Mouse (Mus musculus) kidney, embryonic 15.5 days (tissue): ENCODE results near the gene Mfng. TPM values are rescaled to one million over a fixed set of nuclear protein-coding genes. Genes with fewer than 3 reads are reported as not detected.
A peak's percentile ranks its signal among the peaks of the same experiment; 100 is the strongest.

Source experiments
- ATAC-seq: fragments of 200-750 bp; cut with Nextera tagmentation; replicated peaks from 2 replicates; pipeline ENCODE4 v1.8.0; 2017; ENCODE audit warnings: moderate TSS enrichment; ENCODE audit not compliant: low FRiP score
- H3K27ac ChIP-seq: fragments of 300-500 bp; sonication (generic); 2 replicates; pipeline ENCODE4 v1.5.1; 2015; ENCODE audit warnings: mild to moderate bottlenecking, inconsistent platforms
- H3K27me3 ChIP-seq: fragments of 300-500 bp; sonication (generic); 2 replicates; pipeline ENCODE4 v1.6.1; 2015; ENCODE audit warnings: inconsistent platforms
- H3K36me3 ChIP-seq: fragments of 300-500 bp; sonication (generic); 2 replicates; pipeline ENCODE4 v1.6.1; 2015; ENCODE audit warnings: inconsistent platforms
- H3K4me1 ChIP-seq: fragments of 300-500 bp; sonication (generic); 2 replicates; pipeline ENCODE4 v1.6.1; 2015; ENCODE audit warnings: inconsistent platforms
- H3K4me2 ChIP-seq: fragments of 300-500 bp; sonication (generic); 2 replicates; pipeline ENCODE4 v1.6.1; 2015; ENCODE audit warnings: moderate library complexity, mild to moderate bottlenecking, inconsistent platforms
- H3K4me3 ChIP-seq: fragments of 300-500 bp; sonication (generic); replicated peaks from 2 replicates; pipeline ENCODE4 v1.5.1; 2015; ENCODE audit warnings: mild to moderate bottlenecking, inconsistent platforms
- H3K9ac ChIP-seq: fragments of 300-500 bp; sonication (generic); 2 replicates; pipeline ENCODE4 v1.6.1; 2015; ENCODE audit warnings: mild to moderate bottlenecking, inconsistent platforms
- H3K9me3 ChIP-seq: fragments of 300-500 bp; sonication (generic); replicated peaks from 2 replicates; pipeline ENCODE4 v1.6.1; 2016; ENCODE audit warnings: inconsistent platforms
- WGBS: fragments of 180-500 bp; shearing (Covaris S2); methylation state at CpG from one replicate; pipeline ENCODE4 v1.1.7; 2015; ENCODE audit warnings: mixed read lengths; 5-methylcytosine and 5-hydroxymethylcytosine counted together
- polyA plus RNA-seq: library from polyadenylated mRNA; unstranded; fragments of >200 nt; fragmentation: Nextera tagmentation; extraction: Ambion mirVana; gene quantifications from 2 replicates; pipeline ENCODE4 v1.2.1, GENCODE M21; 2015

Gene Mfng
- polyA plus RNA-seq, 1 experiment from 2014 or later = 25.6 TPM

DNA sequence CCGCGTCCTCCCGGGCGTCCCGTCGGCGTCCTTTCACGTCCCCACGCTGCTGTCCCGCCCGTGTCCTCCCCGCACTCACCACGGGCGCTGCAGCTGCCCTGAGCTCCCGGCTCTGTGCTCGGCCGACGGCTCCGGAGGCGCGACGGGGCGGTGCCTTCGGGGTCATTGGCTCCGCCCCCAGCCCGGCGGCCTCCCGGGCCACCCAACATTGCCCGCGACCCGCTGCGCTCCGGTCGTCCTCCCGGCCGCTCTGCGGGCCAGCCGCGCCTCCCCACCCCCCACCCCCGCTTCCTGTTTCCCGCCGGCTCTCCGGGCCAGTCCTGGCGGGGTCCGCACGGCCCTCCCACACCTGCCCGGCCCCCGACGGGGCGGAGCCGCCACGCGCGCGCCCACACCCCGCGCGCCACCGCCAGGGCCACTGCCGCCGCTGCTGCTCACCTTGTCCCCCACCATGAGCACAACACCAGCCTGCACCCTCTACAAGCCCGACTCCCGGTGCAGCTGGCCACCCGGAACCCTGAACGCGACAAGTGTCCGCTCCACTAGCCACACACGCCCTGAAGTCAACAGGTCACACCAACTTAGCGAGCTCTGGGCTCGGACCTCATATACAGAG lies 29.6 kb upstream of the Mfng start, which contains the start of gene Card10:
Gene Card10 (minus strand): TSS at position 267 of the 616 bp plus-strand sequence.
- Histone ChIP-seq H3K36me3 (peaks cover 5% of the 10 kb centered on the region; the same call in 1 of the 2 replicates), H3K9ac (peak within 1 kb of the TSS; percentile 74), H3K4me1 (peaks cover 76% of the 10 kb centered on the region), H3K4me3 (peak within 1 kb of the TSS; percentile 70), H3K27me3 (peaks cover 57% of the 10 kb centered on the region), H3K27ac (peak within 1 kb of the TSS; percentile 92), H3K4me2 (peak within 1 kb of the TSS; percentile 97), H3K9me3 (no peaks in the 10 kb centered on the region)
- WGBS = 1% methylated on average over 70 of the region's 70 CpGs
- peak; percentile 72 for ATAC-seq

DNA sequence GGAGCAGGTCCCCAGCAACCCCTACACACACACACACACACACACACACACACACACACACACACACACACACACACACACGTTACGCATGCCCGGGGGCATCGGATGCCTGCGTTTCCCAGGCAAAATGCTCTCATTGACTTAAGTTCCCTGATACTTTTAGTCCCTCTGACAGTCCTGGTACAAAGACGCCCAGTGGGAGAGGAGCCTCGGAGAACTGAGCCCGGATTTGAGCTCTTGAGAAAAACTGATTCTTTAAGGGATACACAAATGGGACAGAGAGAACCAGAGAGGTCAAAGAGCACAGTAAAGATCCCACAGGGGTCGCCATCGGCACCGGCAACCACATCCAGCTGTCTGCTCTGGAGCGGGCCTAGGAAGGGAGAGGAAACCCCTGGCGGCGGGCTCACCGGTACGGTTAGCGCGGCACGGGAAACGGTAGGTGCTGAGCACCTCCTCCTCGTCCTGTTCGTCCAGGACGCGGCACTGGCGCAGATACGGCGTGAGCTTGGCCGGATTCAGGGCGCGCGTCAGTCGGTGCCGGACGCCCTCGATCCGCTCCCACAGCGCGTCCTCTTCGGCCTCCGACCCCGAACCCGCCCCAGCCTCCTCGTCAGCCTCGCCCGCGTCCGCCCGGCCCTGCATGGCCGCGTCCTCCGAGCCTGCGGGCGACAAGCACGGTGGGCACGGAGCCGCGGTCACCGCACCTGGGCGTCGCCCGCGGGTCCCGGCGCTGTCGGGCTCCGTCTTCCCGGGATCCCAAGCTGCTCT lies 28.9 kb upstream of the Mfng start:
- Histone ChIP-seq H3K9me3 (no peaks in the 10 kb centered on the region), H3K4me1 (peaks cover 76% of the 10 kb centered on the region), H3K27ac (peak overlapping the region; percentile 92), H3K4me3 (peak overlapping the region; percentile 70), H3K36me3 (peaks cover 5% of the 10 kb centered on the region; the same call in 1 of the 2 replicates), H3K27me3 (peaks cover 62% of the 10 kb centered on the region), H3K9ac (peak overlapping the region; percentile 74), H3K4me2 (peak overlapping the region; percentile 97)
- no peak for ATAC-seq
- WGBS = 3% methylated on average over 57 of the region's 67 CpGs

DNA sequence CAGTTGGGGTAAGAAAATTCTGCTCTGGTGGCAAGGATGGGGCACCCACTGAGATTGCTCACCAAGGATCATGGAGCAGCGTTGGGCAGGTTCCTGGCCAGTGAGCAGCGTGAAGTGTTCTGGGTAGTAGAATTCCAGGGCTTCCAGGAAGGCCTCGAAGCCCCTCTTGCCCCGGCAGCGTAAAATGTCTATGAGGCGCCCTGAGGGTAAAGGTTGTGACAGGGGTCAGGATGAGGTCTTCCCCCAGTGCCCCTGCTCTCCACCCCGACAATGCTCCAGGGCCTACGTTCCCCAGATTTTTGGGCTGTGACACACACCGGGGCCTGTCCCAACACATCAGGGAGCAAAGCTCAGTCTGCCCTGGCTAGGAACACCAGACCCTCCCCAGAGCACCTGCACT lies 28.3 kb upstream of the Mfng start:
- 55% methylated on average over 9 of the region's 9 CpGs for WGBS
- Histone ChIP-seq H3K9ac (peak overlapping the region; percentile 74; the same call in 1 of the 2 replicates), H3K4me1 (peaks cover 76% of the 10 kb centered on the region), H3K27ac (0 out of 2 replicates have a peak overlapping the region, but pooled peaks have one; percentile 92), H3K27me3 (peaks cover 61% of the 10 kb centered on the region), H3K4me3 (peak overlapping the region; percentile 70), H3K9me3 (no peaks in the 10 kb centered on the region), H3K4me2 (peak overlapping the region; percentile 97), H3K36me3 (peaks cover 5% of the 10 kb centered on the region; the same call in 1 of the 2 replicates)
- no peak for ATAC-seq

DNA sequence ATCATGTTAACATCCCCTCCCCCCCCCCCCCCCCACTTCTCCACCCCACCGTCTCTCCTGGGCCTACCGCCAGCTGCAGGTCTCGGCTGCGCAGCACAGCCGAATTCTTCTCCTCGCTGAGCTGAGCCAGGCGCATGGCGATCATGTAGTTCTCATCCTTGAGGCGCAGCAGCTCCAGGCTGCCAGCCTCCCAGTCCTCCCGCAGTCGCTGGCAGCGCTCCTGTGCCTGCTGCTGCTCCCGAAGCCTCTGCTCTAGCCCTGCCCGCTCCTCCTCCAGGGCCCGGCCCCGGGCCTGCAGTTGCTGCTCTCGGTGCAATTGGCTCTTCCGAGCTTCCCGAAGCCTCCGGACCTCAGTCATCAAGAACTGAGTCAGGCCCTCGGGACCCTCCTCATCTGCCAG lies 25.8 kb upstream of the Mfng start:
- Histone ChIP-seq H3K9ac (no peak overlapping the region), H3K27ac (no peak overlapping the region), H3K27me3 (peaks cover 66% of the 10 kb centered on the region), H3K9me3 (no peaks in the 10 kb centered on the region), H3K4me2 (no peak overlapping the region), H3K4me1 (peaks cover 69% of the 10 kb centered on the region), H3K4me3 (no peak overlapping the region), H3K36me3 (peaks cover 7% of the 10 kb centered on the region; the same call in 1 of the 2 replicates)
- WGBS = 51% methylated on average over 21 of the region's 21 CpGs
- no peak for ATAC-seq

DNA sequence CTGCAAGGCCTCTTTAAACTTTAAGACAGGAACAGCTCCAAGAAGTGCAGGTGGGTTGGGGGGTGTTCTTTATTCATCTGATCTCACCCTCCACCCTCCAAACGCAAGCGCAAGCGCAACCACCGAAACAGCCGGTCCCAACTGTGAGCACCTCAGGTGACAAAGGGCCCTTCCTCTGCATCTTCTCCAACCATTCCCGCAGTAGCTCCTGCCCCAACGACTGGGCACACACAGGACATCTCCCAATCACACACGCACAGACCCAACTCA lies 23.7 kb upstream of the Mfng start:
- no peak overlapping the region for H3K9ac ChIP-seq
- H3K36me3 ChIP-seq = peaks cover 9% of the 10 kb centered on the region
- peak overlapping the region; percentile 79 for H3K27ac ChIP-seq
- 0 out of 2 replicates have a peak, but pooled peaks have one; percentile 2 for ATAC-seq
- H3K4me3 ChIP-seq = no peak overlapping the region
- H3K4me1 ChIP-seq = peaks cover 49% of the 10 kb centered on the region
- no peak overlapping the region for H3K4me2 ChIP-seq
- peaks cover 72% of the 10 kb centered on the region for H3K27me3 ChIP-seq
- no peaks in the 10 kb centered on the region for H3K9me3 ChIP-seq
- 35% methylated on average over 8 of the region's 8 CpGs for WGBS

DNA sequence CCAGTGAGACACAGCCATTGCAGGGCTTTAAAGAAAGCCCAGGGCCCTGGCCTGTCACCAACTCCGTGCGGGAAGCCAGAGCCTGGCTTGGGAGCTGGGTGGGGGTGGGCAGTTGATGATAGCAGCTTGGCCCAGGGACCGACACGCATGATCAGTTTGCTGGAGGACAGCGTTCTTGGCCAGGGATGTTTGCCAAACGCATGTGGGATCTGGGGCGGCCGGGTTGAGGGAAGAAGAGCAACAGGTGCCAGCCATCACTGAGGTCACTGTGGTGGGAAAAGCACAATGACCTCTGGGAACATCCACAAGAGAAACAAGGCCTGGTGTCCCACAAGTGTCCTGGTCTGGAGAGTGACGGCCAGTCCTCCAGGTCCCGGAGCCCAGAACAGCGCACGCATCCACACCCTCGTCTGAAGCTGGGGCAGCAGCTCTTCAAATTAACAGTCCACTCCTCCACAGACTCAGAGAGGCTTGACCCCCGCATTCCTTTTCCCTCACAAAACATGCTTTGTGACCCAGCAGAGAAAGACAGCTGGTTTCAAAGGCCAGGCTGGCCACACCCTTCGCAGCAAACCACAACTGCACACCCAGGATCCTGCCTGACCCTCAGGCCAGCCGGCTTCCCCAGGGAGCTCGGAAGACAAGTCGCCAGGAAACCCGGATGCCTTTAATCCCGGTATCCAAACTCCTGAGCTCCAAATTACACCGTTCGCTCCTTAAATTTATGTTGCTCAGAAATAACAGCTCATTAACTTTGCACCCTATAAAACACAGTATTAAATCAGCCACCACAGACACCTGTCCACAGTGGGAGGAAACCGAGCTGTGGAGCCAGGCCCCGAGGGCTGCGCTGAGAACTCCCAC lies 23.2 kb upstream of the Mfng start:
- Histone ChIP-seq H3K27ac (peak overlapping the region; percentile 79), H3K4me3 (no peak overlapping the region), H3K9me3 (no peaks in the 10 kb centered on the region), H3K27me3 (peaks cover 71% of the 10 kb centered on the region), H3K9ac (no peak overlapping the region), H3K4me1 (peaks cover 43% of the 10 kb centered on the region), H3K4me2 (peak overlapping the region; percentile 38), H3K36me3 (peaks cover 11% of the 10 kb centered on the region)
- ATAC-seq = peak; percentile 81
- 14% methylated on average over 25 of the region's 25 CpGs for WGBS

DNA sequence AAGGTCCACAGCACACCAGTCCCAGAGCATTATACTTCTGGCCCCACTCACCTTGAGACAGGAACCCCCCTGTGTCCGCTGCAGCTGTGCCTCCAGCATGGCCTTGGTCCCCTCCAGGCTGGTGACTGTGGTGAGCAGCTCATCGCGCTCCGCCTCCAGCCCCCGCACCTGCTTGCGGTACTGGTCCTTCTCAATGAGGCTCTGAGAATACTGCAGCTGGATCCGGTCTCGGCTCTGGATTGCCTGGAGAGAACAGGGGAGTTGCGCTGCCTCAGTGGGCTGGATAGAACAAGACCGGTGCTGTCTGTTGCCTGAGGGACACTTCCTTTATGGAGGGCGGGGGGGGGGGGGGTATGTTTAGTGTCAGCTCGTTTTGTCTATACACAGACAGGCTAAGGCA lies 17.7 kb upstream of the Mfng start:
- H3K4me1 ChIP-seq = peaks cover 40% of the 10 kb centered on the region
- H3K27ac ChIP-seq = peak overlapping the region; percentile 60
- WGBS = 79% methylated on average over 12 of the region's 12 CpGs
- no peak overlapping the region for H3K4me3 ChIP-seq
- H3K27me3 ChIP-seq = peaks cover 40% of the 10 kb centered on the region
- no peak overlapping the region for H3K4me2 ChIP-seq
- no peak overlapping the region for H3K9ac ChIP-seq
- peaks cover 37% of the 10 kb centered on the region for H3K36me3 ChIP-seq
- no peak for ATAC-seq
- no peaks in the 10 kb centered on the region for H3K9me3 ChIP-seq

DNA sequence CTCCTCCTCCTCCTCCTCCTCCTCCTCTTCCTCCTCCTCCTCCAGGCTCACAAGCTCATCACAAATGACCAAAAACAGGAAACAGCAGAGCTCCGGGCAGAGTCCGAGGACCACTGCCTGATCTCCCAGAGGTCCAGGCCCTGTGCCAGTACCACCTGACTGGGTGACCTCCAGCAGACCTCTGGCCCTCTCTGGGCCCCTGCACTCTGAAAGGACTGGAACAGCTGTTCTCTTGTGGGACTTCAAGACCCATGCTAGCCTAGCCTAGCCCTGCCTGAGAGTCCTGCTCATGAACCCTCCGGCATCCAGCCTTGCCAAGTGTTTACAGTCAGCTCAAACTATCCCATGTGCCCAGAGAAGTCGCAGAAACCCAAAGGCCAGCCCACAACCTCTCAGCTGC lies 17.2 kb upstream of the Mfng start:
- 39% methylated on average over 4 of the region's 4 CpGs for WGBS
- Histone ChIP-seq H3K4me2 (no peak overlapping the region), H3K27ac (peak overlapping the region; percentile 60), H3K36me3 (peaks cover 37% of the 10 kb centered on the region), H3K9me3 (no peaks in the 10 kb centered on the region), H3K9ac (no peak overlapping the region), H3K4me1 (peaks cover 37% of the 10 kb centered on the region), H3K4me3 (no peak overlapping the region), H3K27me3 (peaks cover 38% of the 10 kb centered on the region)
- ATAC-seq = no peak

DNA sequence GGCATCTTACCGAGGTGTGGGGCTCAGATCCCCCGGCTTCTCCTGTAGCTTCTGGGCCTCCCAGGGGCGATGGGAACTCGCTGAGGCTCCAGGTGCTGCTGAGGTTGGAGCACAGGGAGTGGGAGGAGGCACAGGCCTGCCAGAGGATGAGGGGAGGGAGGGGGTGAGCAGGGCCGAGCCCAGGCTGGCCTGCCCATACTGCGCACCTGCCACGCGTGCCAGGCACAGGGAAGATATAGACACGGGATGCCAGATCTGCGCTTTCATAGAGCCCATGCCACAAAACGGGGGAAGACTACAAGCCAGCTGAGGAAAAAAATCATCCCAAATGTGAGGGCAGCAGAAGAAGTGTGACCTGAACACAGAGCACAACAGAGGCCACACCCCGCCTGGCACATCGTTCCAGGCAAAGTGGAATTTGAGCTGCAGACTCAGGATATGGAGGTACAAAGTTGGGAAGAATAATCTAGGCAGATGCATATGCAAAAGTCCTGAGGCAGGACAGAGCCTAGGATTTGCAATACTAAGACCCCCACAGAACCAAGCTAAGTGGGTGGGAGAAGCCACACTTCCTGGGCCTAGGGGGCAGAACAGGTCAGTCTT lies 16.5 kb upstream of the Mfng start:
- peaks cover 42% of the 10 kb centered on the region for H3K36me3 ChIP-seq
- H3K27me3 ChIP-seq = peaks cover 32% of the 10 kb centered on the region
- H3K4me3 ChIP-seq = no peak overlapping the region
- H3K9me3 ChIP-seq = no peaks in the 10 kb centered on the region
- 87% methylated on average over 13 of the region's 13 CpGs for WGBS
- peaks cover 31% of the 10 kb centered on the region for H3K4me1 ChIP-seq
- no peak overlapping the region for H3K9ac ChIP-seq
- no peak for ATAC-seq
- no peak overlapping the region for H3K27ac ChIP-seq
- no peak overlapping the region for H3K4me2 ChIP-seq

DNA sequence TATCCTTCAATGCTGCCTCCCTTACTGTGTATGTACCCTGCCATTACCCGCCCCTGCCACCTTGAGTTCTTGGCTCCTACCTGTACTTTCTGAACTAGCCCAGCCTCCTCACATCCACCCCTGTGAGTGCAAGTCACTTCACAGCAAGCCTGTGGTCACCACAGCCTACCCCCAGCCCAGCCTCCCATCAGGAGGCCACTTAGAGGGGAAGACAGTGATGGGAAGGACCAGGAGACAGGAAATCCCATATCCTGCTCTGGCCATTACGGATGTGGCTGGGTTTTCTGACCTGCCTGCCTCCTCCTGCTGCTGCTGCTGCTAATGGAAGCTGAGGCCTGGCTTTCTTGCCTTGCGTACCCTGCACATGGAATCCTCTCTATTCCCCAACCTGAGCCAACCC lies 14.8 kb upstream of the Mfng start:
- Histone ChIP-seq H3K9me3 (no peaks in the 10 kb centered on the region), H3K4me2 (no peak overlapping the region), H3K4me3 (no peak overlapping the region), H3K27ac (peak overlapping the region; percentile 43), H3K36me3 (peaks cover 45% of the 10 kb centered on the region), H3K4me1 (peaks cover 31% of the 10 kb centered on the region), H3K27me3 (peaks cover 15% of the 10 kb centered on the region; the same call in 1 of the 2 replicates), H3K9ac (no peak overlapping the region)
- WGBS = 67% methylated on average over 3 of the region's 3 CpGs
- ATAC-seq = no peak

DNA sequence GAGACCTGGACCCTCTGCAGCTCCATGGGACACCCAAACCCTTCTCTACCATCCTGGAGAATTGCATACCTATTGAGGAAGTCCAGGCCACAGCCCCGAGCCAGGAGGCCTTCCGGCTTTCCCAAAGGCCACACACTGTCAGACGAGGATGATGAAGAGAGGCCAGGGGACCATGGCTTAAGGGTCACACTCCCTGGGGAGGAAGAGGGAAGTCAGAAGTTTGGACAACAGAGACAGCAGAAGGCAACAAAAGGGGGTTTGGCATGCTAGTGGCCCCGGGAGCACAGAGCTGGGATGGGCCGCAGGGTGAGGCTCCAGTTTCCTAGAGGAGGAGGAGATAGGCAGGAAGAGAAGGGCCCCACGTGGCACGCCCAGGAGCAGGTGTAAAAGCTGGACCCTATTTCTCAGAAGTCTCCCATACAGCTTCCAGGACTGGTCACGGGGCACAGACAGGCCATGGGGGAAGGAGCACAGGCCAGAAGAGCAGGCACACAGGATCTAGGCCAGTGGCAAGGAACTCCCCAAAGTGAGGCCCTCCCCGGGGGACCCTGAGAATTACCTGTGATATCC lies 14.1 kb upstream of the Mfng start:
- no peaks in the 10 kb centered on the region for H3K9me3 ChIP-seq
- no peak overlapping the region for H3K4me3 ChIP-seq
- ATAC-seq = no peak
- H3K27ac ChIP-seq = peak overlapping the region; percentile 43
- peaks cover 45% of the 10 kb centered on the region for H3K36me3 ChIP-seq
- H3K27me3 ChIP-seq = peaks cover 8% of the 10 kb centered on the region; the same call in 1 of the 2 replicates
- no peak overlapping the region for H3K9ac ChIP-seq
- no peak overlapping the region for H3K4me2 ChIP-seq
- WGBS = 48% methylated on average over 9 of the region's 9 CpGs
- H3K4me1 ChIP-seq = peaks cover 31% of the 10 kb centered on the region
